Mouse (Mus musculus): ENCODE measurements around the gene Tet2. TPM values are rescaled to one million over a fixed set of nuclear protein-coding genes. Genes with fewer than 3 reads are reported as not detected.

The Tet2 gene
- polyA plus RNA-seq, 1 experiment from 2014 or later = 24.8 TPM

GRCm38 (mm10) chr3:133517406-133517805, 27.5 kb downstream of the Tet2 start:
- no peaks in the 10 kb centered on the region for H3K9me3 ChIP-seq (ENCODE audit: control insufficient read depth, low read length)
- no peak overlapping the region for H3K4me3 ChIP-seq (ENCODE audit: low read length)
- no peak overlapping the region for H3K9ac ChIP-seq (ENCODE audit: low read depth, low read length)
- no peak overlapping the region for H3K27ac ChIP-seq (ENCODE audit: low read depth, low read length)
- no peak overlapping the region for H3K4me2 ChIP-seq (replicated peaks; ENCODE audit: low read depth, low read length)
- H3K4me1 ChIP-seq (ENCODE audit: control insufficient read depth, insufficient read depth, low read length) = no peaks in the 10 kb centered on the region
- peaks cover 5% of the 10 kb centered on the region; the same call in 1 of the 2 replicates for H3K36me3 ChIP-seq (ENCODE audit: control insufficient read depth, insufficient read depth, low read length)
- no peak for ATAC-seq (ENCODE audit: low FRiP score, low TSS enrichment)
- H3K27me3 ChIP-seq (ENCODE audit: control insufficient read depth, insufficient read depth, low read length) = no peaks in the 10 kb centered on the region
- WGBS = 85% methylated on average over 6 of the region's 6 CpGs

DNA sequence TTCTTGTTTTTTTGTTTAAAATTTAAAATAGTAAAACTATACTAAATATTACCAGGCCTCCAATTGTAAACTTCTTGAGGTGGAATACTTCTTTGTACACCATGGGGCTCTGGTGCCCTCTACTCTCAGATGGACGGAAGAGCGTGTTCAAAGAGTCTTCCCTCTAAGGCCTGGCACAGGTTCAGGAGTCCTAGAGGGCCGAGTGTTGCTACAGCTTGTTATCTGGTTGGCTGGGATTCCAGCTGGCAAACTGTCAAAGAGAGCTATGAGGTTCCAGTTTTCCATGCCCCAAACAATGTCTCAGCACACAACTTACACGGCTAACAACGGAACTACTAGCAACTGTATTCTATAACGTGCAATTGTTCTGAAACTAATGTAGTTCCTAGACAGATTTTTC, 28.8 kb downstream of the Tet2 start:
- Histone ChIP-seq H3K4me3 (ENCODE audit: low read length) (no peak overlapping the region), H3K27me3 (ENCODE audit: control insufficient read depth, insufficient read depth, low read length) (no peaks in the 10 kb centered on the region), H3K36me3 (ENCODE audit: control insufficient read depth, insufficient read depth, low read length) (peaks cover 12% of the 10 kb centered on the region; the same call in 1 of the 2 replicates), H3K9ac (ENCODE audit: low read depth, low read length) (no peak overlapping the region), H3K4me2 (replicated peaks; ENCODE audit: low read depth, low read length) (no peak overlapping the region), H3K9me3 (ENCODE audit: control insufficient read depth, low read length) (no peaks in the 10 kb centered on the region), H3K27ac (ENCODE audit: low read depth, low read length) (no peak overlapping the region), H3K4me1 (ENCODE audit: control insufficient read depth, insufficient read depth, low read length) (no peaks in the 10 kb centered on the region)
- WGBS = 88% methylated on average over 6 of the region's 6 CpGs
- ATAC-seq (ENCODE audit: low FRiP score, low TSS enrichment) = no peak

- H3K4me3 ChIP-seq (ENCODE audit: low read length) = no peak overlapping the region
- no peaks in the 10 kb centered on the region for H3K9me3 ChIP-seq (ENCODE audit: control insufficient read depth, low read length)
- H3K27ac ChIP-seq (ENCODE audit: low read depth, low read length) = no peak overlapping the region
- 95% methylated on average over 8 of the region's 8 CpGs for WGBS
- no peak for ATAC-seq (ENCODE audit: low FRiP score, low TSS enrichment)
- no peaks in the 10 kb centered on the region for H3K27me3 ChIP-seq (ENCODE audit: control insufficient read depth, insufficient read depth, low read length)
- no peak overlapping the region for H3K9ac ChIP-seq (ENCODE audit: low read depth, low read length)
- no peak overlapping the region for H3K4me2 ChIP-seq (replicated peaks; ENCODE audit: low read depth, low read length)
- H3K36me3 ChIP-seq (ENCODE audit: control insufficient read depth, insufficient read depth, low read length) = peaks cover 12% of the 10 kb centered on the region; the same call in 1 of the 2 replicates
- H3K4me1 ChIP-seq (ENCODE audit: control insufficient read depth, insufficient read depth, low read length) = no peaks in the 10 kb centered on the region
These were observed 29.6 kb downstream of the Tet2 start for GRCm38 (mm10) chr3:133515204-133515969.

- no peak overlapping the region for H3K4me3 ChIP-seq (ENCODE audit: low read length)
- no peak overlapping the region for H3K4me2 ChIP-seq (replicated peaks; ENCODE audit: low read depth, low read length)
- H3K4me1 ChIP-seq (ENCODE audit: control insufficient read depth, insufficient read depth, low read length) = no peaks in the 10 kb centered on the region
- H3K27me3 ChIP-seq (ENCODE audit: control insufficient read depth, insufficient read depth, low read length) = no peaks in the 10 kb centered on the region
- no peak for ATAC-seq (ENCODE audit: low FRiP score, low TSS enrichment)
- peaks cover 12% of the 10 kb centered on the region; the same call in 1 of the 2 replicates for H3K36me3 ChIP-seq (ENCODE audit: control insufficient read depth, insufficient read depth, low read length)
- no peaks in the 10 kb centered on the region for H3K9me3 ChIP-seq (ENCODE audit: control insufficient read depth, low read length)
- no peak overlapping the region for H3K9ac ChIP-seq (ENCODE audit: low read depth, low read length)
- WGBS = 97% methylated on average over 12 of the region's 12 CpGs
- H3K27ac ChIP-seq (ENCODE audit: low read depth, low read length) = no peak overlapping the region
These were observed 30.6 kb downstream of the Tet2 start for GRCm38 (mm10) chr3:133514290-133514689.

GRCm38 (mm10) chr3:133513475-133513874, 31.5 kb downstream of the Tet2 start:
- 82% methylated on average over 7 of the region's 7 CpGs for WGBS
- H3K4me3 ChIP-seq (ENCODE audit: low read length) = no peak overlapping the region

DNA sequence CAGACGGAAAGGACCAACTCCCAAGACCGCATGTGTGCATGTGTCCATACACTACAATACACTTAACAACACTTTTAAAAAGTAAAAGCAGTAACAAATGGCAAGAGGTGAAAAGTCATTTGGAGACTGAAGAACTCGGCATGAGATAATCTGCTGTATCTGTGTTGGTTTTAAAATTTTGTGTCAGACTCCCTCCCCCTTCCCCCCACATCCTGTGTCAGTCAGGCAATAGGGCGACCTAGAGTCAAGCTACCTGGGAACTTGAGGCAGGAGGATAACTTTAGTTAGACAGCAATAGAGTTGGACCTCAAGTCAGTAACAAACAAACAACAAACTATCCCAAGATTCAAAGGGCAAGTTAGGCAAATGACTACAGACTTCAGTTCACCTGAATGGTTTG, 34.6 kb downstream of the Tet2 start:
- 84% methylated on average over 4 of the region's 4 CpGs for WGBS

More at GRCm38 (mm10) chr3:133513475-133513874, 31.5 kb downstream of the Tet2 start:
- no peaks in the 10 kb centered on the region for H3K4me1 ChIP-seq (ENCODE audit: control insufficient read depth, insufficient read depth, low read length)
- ATAC-seq (ENCODE audit: low FRiP score, low TSS enrichment) = no peak
- H3K36me3 ChIP-seq (ENCODE audit: control insufficient read depth, insufficient read depth, low read length) = peaks cover 12% of the 10 kb centered on the region; the same call in 1 of the 2 replicates
- no peaks in the 10 kb centered on the region for H3K9me3 ChIP-seq (ENCODE audit: control insufficient read depth, low read length)
- no peak overlapping the region for H3K4me2 ChIP-seq (replicated peaks; ENCODE audit: low read depth, low read length)
- H3K9ac ChIP-seq (ENCODE audit: low read depth, low read length) = no peak overlapping the region
- no peak overlapping the region for H3K27ac ChIP-seq (ENCODE audit: low read depth, low read length)
- no peaks in the 10 kb centered on the region for H3K27me3 ChIP-seq (ENCODE audit: control insufficient read depth, insufficient read depth, low read length)

GRCm38 (mm10) chr3:133509796-133510195, 35.1 kb downstream of the Tet2 start:
- no peaks in the 10 kb centered on the region for H3K4me1 ChIP-seq (ENCODE audit: control insufficient read depth, insufficient read depth, low read length)
- no peaks in the 10 kb centered on the region for H3K27me3 ChIP-seq (ENCODE audit: control insufficient read depth, insufficient read depth, low read length)
- H3K9ac ChIP-seq (ENCODE audit: low read depth, low read length) = no peak overlapping the region
- no peak overlapping the region for H3K27ac ChIP-seq (ENCODE audit: low read depth, low read length)
- peaks cover 10% of the 10 kb centered on the region; the same call in 1 of the 2 replicates for H3K36me3 ChIP-seq (ENCODE audit: control insufficient read depth, insufficient read depth, low read length)
- no peak overlapping the region for H3K4me2 ChIP-seq (replicated peaks; ENCODE audit: low read depth, low read length)
- no peak for ATAC-seq (ENCODE audit: low FRiP score, low TSS enrichment)
- no peaks in the 10 kb centered on the region for H3K9me3 ChIP-seq (ENCODE audit: control insufficient read depth, low read length)
- no peak overlapping the region for H3K4me3 ChIP-seq (ENCODE audit: low read length)
- WGBS = 88% methylated on average over 2 of the region's 2 CpGs

More for the DNA sequence above, 34.6 kb downstream of the Tet2 start:
- Histone ChIP-seq H3K4me3 (ENCODE audit: low read length) (no peak overlapping the region), H3K4me2 (replicated peaks; ENCODE audit: low read depth, low read length) (no peak overlapping the region), H3K9me3 (ENCODE audit: control insufficient read depth, low read length) (no peaks in the 10 kb centered on the region), H3K36me3 (ENCODE audit: control insufficient read depth, insufficient read depth, low read length) (peaks cover 12% of the 10 kb centered on the region; the same call in 1 of the 2 replicates), H3K9ac (ENCODE audit: low read depth, low read length) (no peak overlapping the region), H3K27ac (ENCODE audit: low read depth, low read length) (no peak overlapping the region), H3K4me1 (ENCODE audit: control insufficient read depth, insufficient read depth, low read length) (no peaks in the 10 kb centered on the region), H3K27me3 (ENCODE audit: control insufficient read depth, insufficient read depth, low read length) (no peaks in the 10 kb centered on the region)
- ATAC-seq (ENCODE audit: low FRiP score, low TSS enrichment) = no peak

GRCm38 (mm10) chr3:133508881-133509280, 36.1 kb downstream of the Tet2 start:
- H3K4me1 ChIP-seq (ENCODE audit: control insufficient read depth, insufficient read depth, low read length) = no peaks in the 10 kb centered on the region

GRCm38 (mm10) chr3:133506289-133506954, 38.5 kb downstream of the Tet2 start:
- peaks cover 3% of the 10 kb centered on the region; the same call in 1 of the 2 replicates for H3K36me3 ChIP-seq (ENCODE audit: control insufficient read depth, insufficient read depth, low read length)
- H3K4me1 ChIP-seq (ENCODE audit: control insufficient read depth, insufficient read depth, low read length) = no peaks in the 10 kb centered on the region
- no peak overlapping the region for H3K4me2 ChIP-seq (replicated peaks; ENCODE audit: low read depth, low read length)
- H3K27ac ChIP-seq (ENCODE audit: low read depth, low read length) = no peak overlapping the region
- no peaks in the 10 kb centered on the region for H3K9me3 ChIP-seq (ENCODE audit: control insufficient read depth, low read length)
- no peak overlapping the region for H3K9ac ChIP-seq (ENCODE audit: low read depth, low read length)
- 43% methylated on average over 9 of the region's 9 CpGs for WGBS
- H3K4me3 ChIP-seq (ENCODE audit: low read length) = no peak overlapping the region
- no peaks in the 10 kb centered on the region for H3K27me3 ChIP-seq (ENCODE audit: control insufficient read depth, insufficient read depth, low read length)
- ATAC-seq (ENCODE audit: low FRiP score, low TSS enrichment) = no peak

More at GRCm38 (mm10) chr3:133508881-133509280, 36.1 kb downstream of the Tet2 start:
- Histone ChIP-seq H3K9me3 (ENCODE audit: control insufficient read depth, low read length) (no peaks in the 10 kb centered on the region), H3K4me3 (ENCODE audit: low read length) (no peak overlapping the region), H3K4me2 (replicated peaks; ENCODE audit: low read depth, low read length) (no peak overlapping the region), H3K27me3 (ENCODE audit: control insufficient read depth, insufficient read depth, low read length) (no peaks in the 10 kb centered on the region), H3K36me3 (ENCODE audit: control insufficient read depth, insufficient read depth, low read length) (peaks cover 9% of the 10 kb centered on the region; the same call in 1 of the 2 replicates), H3K27ac (ENCODE audit: low read depth, low read length) (no peak overlapping the region), H3K9ac (ENCODE audit: low read depth, low read length) (no peak overlapping the region)
- 75% methylated on average over 3 of the region's 3 CpGs for WGBS
- no peak for ATAC-seq (ENCODE audit: low FRiP score, low TSS enrichment)
